Mouse (Mus musculus) myocyte (in vitro differentiated cells): Measurements from ENCODE around the gene Lrrc3b. TPM values are rescaled to one million over a fixed set of nuclear protein-coding genes. Genes with fewer than 3 reads are reported as not detected.

Experiments
- H3K27me3 ChIP-seq: one replicate; pipeline ENCODE4 v1.6.1; 2011; ENCODE audit not compliant: control insufficient read depth, insufficient read depth, insufficient read length
- H3K36me3 ChIP-seq: one replicate; pipeline ENCODE4 v1.6.1; 2011; ENCODE audit not compliant: control insufficient read depth, insufficient read depth
- H3K4me2 ChIP-seq: one replicate; pipeline ENCODE4 v1.6.1; 2011; ENCODE audit warnings: low read depth, control low read depth
- H3K4me3 ChIP-seq: one replicate; pipeline ENCODE4 v1.5.1; 2011; ENCODE audit warnings: mild to moderate bottlenecking, control low read depth, moderate library complexity
- H3K79me2 ChIP-seq: one replicate; pipeline ENCODE4 v1.6.1; 2011; ENCODE audit not compliant: control insufficient read depth, insufficient read depth
- H3ac ChIP-seq: one replicate; pipeline ENCODE4 v1.6.1; 2011; ENCODE audit not compliant: control insufficient read depth, insufficient read length
- CEBPB ChIP-seq: IDR thresholded peaks from 2 replicates; pipeline ENCODE4 v1.6.1; 2011; ENCODE audit warnings: mild to moderate bottlenecking, moderate library complexity; ENCODE audit not compliant: poor library complexity, insufficient read depth, severe bottlenecking
- E2F4 ChIP-seq: IDR thresholded peaks from one replicate; pipeline ENCODE4 v1.6.1; 2011; ENCODE audit warnings: mild to moderate bottlenecking, control low read depth, moderate library complexity; ENCODE audit not compliant: insufficient read depth
- MAX ChIP-seq: IDR thresholded peaks from one replicate; pipeline ENCODE4 v1.6.1; 2011; ENCODE audit warnings: low read depth, mild to moderate bottlenecking, control low read depth
- MYOD1 ChIP-seq, 3 experiments: IDR thresholded peaks; one replicate each; pipeline ENCODE4 v1.6.1; 2011; ENCODE audit warnings: control low read depth in 2 of 3, low read depth in 2 of 3, mild to moderate bottlenecking in 2 of 3, moderate library complexity in 1 of 3; ENCODE audit not compliant: insufficient read length in 2 of 3, control insufficient read depth in 1 of 3
- MYOG ChIP-seq, 3 experiments: IDR thresholded peaks; one replicate each; pipeline ENCODE4 v1.6.1; 2011; ENCODE audit warnings: control low read depth in 2 of 3, low read depth in 2 of 3, mild to moderate bottlenecking in 2 of 3; ENCODE audit not compliant: insufficient read length in 2 of 3, control insufficient read depth in 1 of 3, insufficient read depth in 1 of 3
- POLR2A ChIP-seq: IDR thresholded peaks from one replicate; pipeline ENCODE4 v1.6.1; 2011; ENCODE audit warnings: low read depth, mild to moderate bottlenecking, control low read depth, moderate library complexity; ENCODE audit not compliant: insufficient read length
- POLR2AphosphoS2 ChIP-seq: IDR thresholded peaks from one replicate; pipeline ENCODE4 v1.6.1; 2011; ENCODE audit warnings: low read depth, control low read depth; ENCODE audit not compliant: insufficient read length
- REST ChIP-seq: IDR thresholded peaks from one replicate; pipeline ENCODE4 v1.6.1; 2011; ENCODE audit warnings: mild to moderate bottlenecking, control low read depth, moderate library complexity; ENCODE audit not compliant: insufficient read depth, insufficient read length
- SRF ChIP-seq: IDR thresholded peaks from one replicate; pipeline ENCODE4 v1.6.1; 2011; ENCODE audit warnings: low read depth; ENCODE audit not compliant: control insufficient read depth, insufficient read length
- TCF12 ChIP-seq: IDR thresholded peaks from one replicate; pipeline ENCODE4 v1.6.1; 2011; ENCODE audit warnings: mild to moderate bottlenecking, control low read depth; ENCODE audit not compliant: poor library complexity, insufficient read depth, severe bottlenecking
- TCF3 ChIP-seq: IDR thresholded peaks from one replicate; pipeline ENCODE4 v1.6.1; 2011; ENCODE audit warnings: low read depth, control low read depth; ENCODE audit not compliant: insufficient read length
- USF1 ChIP-seq: IDR thresholded peaks from one replicate; pipeline ENCODE4 v1.6.1; 2011; ENCODE audit warnings: low read depth, mild to moderate bottlenecking, control low read depth, moderate library complexity
- polyA plus RNA-seq: library from polyadenylated mRNA; unstranded; fragments of >200 nt; fragmentation: generic; extraction: Trizol; gene quantifications from one replicate; pipeline ENCODE4 v1.2.1, GENCODE M21; 2012; ENCODE audit warnings: missing spikeins

Gene Lrrc3b
- polyA plus RNA-seq, 1 experiment: not detected

DNA sequence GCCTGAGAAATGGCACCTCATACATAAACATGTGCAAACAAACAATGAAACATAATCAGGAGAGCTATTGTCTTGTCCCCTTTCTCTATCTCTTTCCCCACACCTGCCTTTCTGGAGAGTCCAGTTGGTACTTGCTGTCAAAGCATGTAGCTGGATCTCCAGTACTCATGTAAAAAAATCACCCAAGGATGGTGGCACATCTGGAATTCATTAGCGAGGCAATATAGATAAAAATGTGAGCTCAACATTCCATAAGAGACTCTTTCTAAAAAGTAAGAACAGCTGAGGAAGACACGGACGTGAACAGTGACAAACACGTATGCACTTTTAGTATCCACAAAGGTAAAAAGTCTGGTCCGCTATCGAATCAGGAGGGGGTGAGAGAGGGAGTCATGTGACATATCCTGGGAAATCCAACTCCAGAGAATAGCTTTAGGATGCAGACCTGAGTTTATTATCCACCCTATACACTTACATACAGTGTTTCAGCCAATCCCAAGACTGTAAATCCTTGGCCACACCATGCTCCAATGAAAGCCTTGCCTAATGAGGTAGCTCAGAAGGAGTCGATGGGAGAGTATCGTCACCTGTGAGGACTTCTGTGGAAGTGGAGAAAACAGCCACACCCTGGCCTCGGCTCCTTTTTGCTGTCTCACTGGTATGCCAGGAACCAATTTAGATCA lies 116.2 kb downstream of the Lrrc3b start:
- no peaks in the 10 kb centered on the region for H3K27me3 ChIP-seq
- no peak overlapping the region for H3K4me2 ChIP-seq
- no peak for TF ChIP-seq CEBPB
- no peak for TF ChIP-seq TCF12
- no peak for TF ChIP-seq MYOD1 (IDR thresholded peaks at IDR 0.05; ENCODE audit: control insufficient read depth in 1 of 3, insufficient read length in 2 of 3, low read depth in 2 of 3)
- TF ChIP-seq E2F4: no peak
- no peak overlapping the region for H3K4me3 ChIP-seq
- H3K36me3 ChIP-seq: no peaks in the 10 kb centered on the region
- H3ac ChIP-seq: no peak overlapping the region
- H3K79me2 ChIP-seq: no peaks in the 10 kb centered on the region

DNA sequence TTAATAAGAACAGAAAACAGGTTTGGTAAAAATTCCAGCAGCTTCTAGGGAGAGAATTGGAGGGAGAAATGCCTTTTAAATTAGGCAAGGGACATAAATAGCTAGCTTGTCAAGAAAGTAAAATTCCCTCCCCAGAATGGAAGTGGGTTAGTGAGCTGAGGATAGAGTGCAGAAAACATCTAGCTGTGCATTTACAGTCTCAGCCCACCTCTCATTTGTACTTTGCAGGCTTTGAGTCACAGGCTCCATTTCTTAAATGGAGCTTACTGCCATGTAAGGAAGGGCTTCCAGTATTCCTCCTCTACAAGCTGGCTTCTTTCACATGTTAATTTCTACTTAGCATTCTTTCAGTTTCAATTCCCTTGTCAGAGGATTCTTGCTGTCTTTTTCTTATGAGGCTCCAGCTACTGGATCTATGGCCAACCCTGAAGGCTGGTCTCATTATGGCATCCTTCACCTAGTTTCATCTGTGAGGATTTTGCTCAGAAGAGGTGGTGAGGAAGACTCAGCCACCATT lies 119.3 kb downstream of the Lrrc3b start:
- TF ChIP-seq REST (no peak), CEBPB (no peak), MYOD1 (IDR thresholded peaks at IDR 0.05; ENCODE audit: control insufficient read depth in 1 of 3, insufficient read length in 2 of 3, low read depth in 2 of 3) (no peak), MAX (no peak), SRF (no peak), POLR2AphosphoS2 (no peak), TCF12 (no peak), E2F4 (no peak), USF1 (no peak)

DNA sequence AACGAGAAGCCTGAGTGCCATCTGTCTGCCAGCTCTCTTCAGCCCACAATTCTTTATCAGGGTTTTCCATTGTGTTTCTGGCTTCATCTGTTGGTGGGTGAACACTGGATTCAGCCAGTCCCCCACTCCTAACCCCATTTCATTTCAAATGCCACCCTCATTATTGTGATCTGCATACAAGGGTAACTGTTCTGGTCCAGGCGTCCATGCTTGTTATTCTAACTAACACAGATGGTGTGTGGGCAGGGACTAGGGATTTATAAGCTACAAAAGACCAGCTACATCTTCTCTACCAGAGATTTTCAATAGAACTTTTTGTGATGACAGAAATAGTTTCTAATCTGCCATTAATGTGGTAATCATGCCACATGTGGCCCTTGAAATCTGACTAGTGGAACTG lies 130.2 kb downstream of the Lrrc3b start:
- Histone ChIP-seq H3K27me3 (no peaks in the 10 kb centered on the region), H3K4me3 (no peak overlapping the region), H3ac (no peak overlapping the region), H3K4me2 (no peak overlapping the region), H3K36me3 (no peaks in the 10 kb centered on the region), H3K79me2 (no peaks in the 10 kb centered on the region)
- no peak for TF ChIP-seq SRF
- no peak for TF ChIP-seq CEBPB
- TF ChIP-seq POLR2A: no peak
- TF ChIP-seq MYOG (IDR thresholded peaks at IDR 0.05; ENCODE audit: control insufficient read depth in 1 of 3, insufficient read depth in 1 of 3, insufficient read length in 2 of 3, low read depth in 2 of 3): no peak
- TF ChIP-seq USF1: no peak
- no peak for TF ChIP-seq REST
- no peak for TF ChIP-seq MYOD1 (IDR thresholded peaks at IDR 0.05; ENCODE audit: control insufficient read depth in 1 of 3, insufficient read length in 2 of 3, low read depth in 2 of 3)
- no peak for TF ChIP-seq E2F4
- TF ChIP-seq TCF3: no peak
- TF ChIP-seq POLR2AphosphoS2: no peak
- TF ChIP-seq MAX: no peak
- no peak for TF ChIP-seq TCF12

More for the DNA sequence above, 119.3 kb downstream of the Lrrc3b start:
- no peak overlapping the region for H3ac ChIP-seq
- H3K36me3 ChIP-seq: no peaks in the 10 kb centered on the region
- H3K79me2 ChIP-seq: no peaks in the 10 kb centered on the region
- H3K4me3 ChIP-seq: no peak overlapping the region
- H3K4me2 ChIP-seq: no peak overlapping the region
- H3K27me3 ChIP-seq: no peaks in the 10 kb centered on the region
